Mouse (Mus musculus): ENCODE data around the gene 4930590J08Rik. TPM values are rescaled to one million over a fixed set of nuclear protein-coding genes. Genes with fewer than 3 reads are reported as not detected.
"Not testable (repeated sequence)": the region's sequence is repeated elsewhere in the genome, so short reads cannot be mapped to it uniquely, and the experiment has no call there.

Gene 4930590J08Rik
- polyA plus RNA-seq, 1 experiment from 2014 or later: 0.35 TPM

DNA sequence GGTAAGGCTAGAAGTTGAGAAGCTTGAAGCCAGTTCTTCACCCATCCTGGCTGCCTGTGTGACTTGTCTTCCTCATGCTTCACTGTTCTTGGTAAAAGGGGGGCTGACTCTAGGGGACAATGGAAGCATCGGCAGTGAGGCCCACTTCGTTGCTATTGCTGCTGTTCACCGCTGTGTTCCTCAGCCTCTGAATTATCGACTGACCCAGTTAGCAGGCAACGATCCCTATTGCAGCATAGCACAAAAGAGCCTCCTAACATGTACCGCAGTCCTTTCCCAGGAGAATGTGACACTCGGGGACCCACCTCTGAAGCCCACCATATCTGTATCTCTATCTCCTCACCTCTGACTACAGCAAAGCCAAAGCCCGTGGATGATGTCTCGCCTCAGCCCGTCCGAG, 15.1 kb downstream of the 4930590J08Rik start:
- H3K36me3 ChIP-seq (replicated peaks; ENCODE audit: control insufficient read depth, insufficient read depth, low read depth, low read length): no peaks in the 10 kb centered on the region
- no peaks in the 10 kb centered on the region for H3K4me1 ChIP-seq (ENCODE audit: control insufficient read depth, insufficient read depth, low read length)
- no peak overlapping the region for H3K27ac ChIP-seq (replicated peaks; ENCODE audit: low read depth, low read length)
- no peak overlapping the region for H3K4me2 ChIP-seq (ENCODE audit: low read depth, low read length)
- no peaks in the 10 kb centered on the region for H3K9me3 ChIP-seq (replicated peaks; ENCODE audit: control insufficient read depth, low read length)
- H3K27me3 ChIP-seq (ENCODE audit: control insufficient read depth, insufficient read depth, low read length): no peaks in the 10 kb centered on the region
- H3K9ac ChIP-seq (replicated peaks; ENCODE audit: low read length): no peak overlapping the region
- H3K4me3 ChIP-seq (ENCODE audit: low read depth, low read length): no peak overlapping the region
- no peak for DNase-seq (ENCODE audit: low spot score)
- 79% methylated on average over 11 of the region's 11 CpGs for WGBS
- ATAC-seq (replicated peaks; ENCODE audit: insufficient number of reproducible peaks, low FRiP score, low TSS enrichment, low read depth): no peak

DNA sequence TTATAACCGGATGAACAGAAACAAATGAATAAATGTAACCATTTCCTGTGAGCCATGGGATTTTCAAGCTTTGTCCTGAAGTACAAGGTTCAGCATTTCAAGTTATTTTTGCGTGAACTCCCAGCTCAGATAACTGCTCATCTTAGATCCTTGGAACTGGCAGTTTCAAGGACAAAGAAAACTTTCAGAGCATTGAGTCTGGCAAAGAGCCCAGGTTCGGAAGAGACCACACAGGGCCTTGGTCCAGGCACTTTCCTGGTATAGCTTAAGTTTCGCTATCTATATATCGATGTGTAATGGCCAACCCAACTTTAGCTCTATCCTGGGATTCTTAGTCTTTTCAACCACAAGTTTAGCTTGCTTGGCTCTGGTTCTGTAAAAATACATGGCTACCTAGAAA, 28.6 kb downstream of the 4930590J08Rik start:
- no peaks in the 10 kb centered on the region for H3K36me3 ChIP-seq (replicated peaks; ENCODE audit: control insufficient read depth, insufficient read depth, low read depth, low read length)
- no peak overlapping the region for H3K4me2 ChIP-seq (ENCODE audit: low read depth, low read length)
- H3K27ac ChIP-seq (replicated peaks; ENCODE audit: low read depth, low read length): no peak overlapping the region
- 89% methylated on average over 5 of the region's 5 CpGs for WGBS
- H3K4me3 ChIP-seq (ENCODE audit: low read depth, low read length): no peak overlapping the region
- H3K9ac ChIP-seq (replicated peaks; ENCODE audit: low read length): no peak overlapping the region
- H3K27me3 ChIP-seq (ENCODE audit: control insufficient read depth, insufficient read depth, low read length): no peaks in the 10 kb centered on the region
- ATAC-seq (replicated peaks; ENCODE audit: insufficient number of reproducible peaks, low FRiP score, low TSS enrichment, low read depth): no peak
- DNase-seq (ENCODE audit: low spot score): no peak
- H3K9me3 ChIP-seq (replicated peaks; ENCODE audit: control insufficient read depth, low read length): no peaks in the 10 kb centered on the region
- no peaks in the 10 kb centered on the region for H3K4me1 ChIP-seq (ENCODE audit: control insufficient read depth, insufficient read depth, low read length)

- Histone ChIP-seq H3K4me2 (ENCODE audit: low read depth, low read length) (no peak overlapping the region), H3K9ac (replicated peaks; ENCODE audit: low read length) (no peak overlapping the region), H3K4me1 (ENCODE audit: control insufficient read depth, insufficient read depth, low read length) (peaks cover 3% of the 10 kb centered on the region; the same call in 1 of the 2 replicates), H3K27me3 (ENCODE audit: control insufficient read depth, insufficient read depth, low read length) (no peaks in the 10 kb centered on the region), H3K9me3 (replicated peaks; ENCODE audit: control insufficient read depth, low read length) (no peaks in the 10 kb centered on the region), H3K27ac (replicated peaks; ENCODE audit: low read depth, low read length) (no peak overlapping the region), H3K36me3 (replicated peaks; ENCODE audit: control insufficient read depth, insufficient read depth, low read depth, low read length) (no peaks in the 10 kb centered on the region), H3K4me3 (ENCODE audit: low read depth, low read length) (no peak overlapping the region)
- DNase-seq (ENCODE audit: low spot score) (no peak), ATAC-seq (replicated peaks; ENCODE audit: insufficient number of reproducible peaks, low FRiP score, low TSS enrichment, low read depth) (no peak)
- WGBS: 54% methylated on average over 4 of the region's 4 CpGs
Observed at GRCm38 (mm10) chr6:91938491-91938890, 35.9 kb downstream of the 4930590J08Rik start.

- no peaks in the 10 kb centered on the region for H3K9me3 ChIP-seq (replicated peaks; ENCODE audit: control insufficient read depth, low read length)
- H3K4me1 ChIP-seq (ENCODE audit: control insufficient read depth, insufficient read depth, low read length): no peaks in the 10 kb centered on the region
- no peak overlapping the region for H3K4me3 ChIP-seq (ENCODE audit: low read depth, low read length)
- no peak overlapping the region for H3K27ac ChIP-seq (replicated peaks; ENCODE audit: low read depth, low read length)
- 85% methylated on average over 2 of the region's 2 CpGs for WGBS
- no peaks in the 10 kb centered on the region for H3K27me3 ChIP-seq (ENCODE audit: control insufficient read depth, insufficient read depth, low read length)
- H3K36me3 ChIP-seq (replicated peaks; ENCODE audit: control insufficient read depth, insufficient read depth, low read depth, low read length): no peaks in the 10 kb centered on the region
- ATAC-seq (replicated peaks; ENCODE audit: insufficient number of reproducible peaks, low FRiP score, low TSS enrichment, low read depth) (no peak), DNase-seq (ENCODE audit: low spot score) (no peak)
- H3K4me2 ChIP-seq (ENCODE audit: low read depth, low read length): no peak overlapping the region
- H3K9ac ChIP-seq (replicated peaks; ENCODE audit: low read length): no peak overlapping the region
Observed at GRCm38 (mm10) chr6:91948426-91948825, 45.8 kb downstream of the 4930590J08Rik start.

DNA sequence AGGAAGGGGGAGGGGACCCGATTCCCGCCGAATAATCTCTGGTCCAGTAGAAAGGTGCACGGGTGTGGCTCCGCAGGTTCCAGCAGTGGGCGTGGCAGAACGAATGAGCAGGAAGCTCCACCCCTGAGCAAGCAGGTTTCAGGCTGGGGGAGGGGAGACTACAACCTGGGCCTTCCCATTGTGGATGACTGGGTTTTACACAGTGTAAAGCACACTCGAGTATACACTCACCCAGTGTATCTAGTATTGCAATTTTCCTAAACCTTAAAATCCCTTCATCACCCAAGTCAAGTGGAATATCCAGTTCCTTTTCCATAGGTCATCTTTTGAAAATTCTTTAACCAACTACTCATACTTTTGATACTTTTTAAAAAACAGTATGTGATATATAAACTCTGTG, 55.4 kb downstream of the 4930590J08Rik start:
- ATAC-seq (replicated peaks; ENCODE audit: insufficient number of reproducible peaks, low FRiP score, low TSS enrichment, low read depth); H3K9me3 ChIP-seq (replicated peaks; ENCODE audit: control insufficient read depth, low read length); H3K9ac ChIP-seq (replicated peaks; ENCODE audit: low read length); H3K4me2 ChIP-seq (ENCODE audit: low read depth, low read length); H3K4me1 ChIP-seq (ENCODE audit: control insufficient read depth, insufficient read depth, low read length); H3K4me3 ChIP-seq (ENCODE audit: low read depth, low read length); DNase-seq (ENCODE audit: low spot score); H3K27me3 ChIP-seq (ENCODE audit: control insufficient read depth, insufficient read depth, low read length); H3K27ac ChIP-seq (replicated peaks; ENCODE audit: low read depth, low read length); H3K36me3 ChIP-seq (replicated peaks; ENCODE audit: control insufficient read depth, insufficient read depth, low read depth, low read length): not testable (repeated sequence)
- whole genome bisulfite sequencing: 21% methylated on average over 3 of the region's 8 CpGs

DNA sequence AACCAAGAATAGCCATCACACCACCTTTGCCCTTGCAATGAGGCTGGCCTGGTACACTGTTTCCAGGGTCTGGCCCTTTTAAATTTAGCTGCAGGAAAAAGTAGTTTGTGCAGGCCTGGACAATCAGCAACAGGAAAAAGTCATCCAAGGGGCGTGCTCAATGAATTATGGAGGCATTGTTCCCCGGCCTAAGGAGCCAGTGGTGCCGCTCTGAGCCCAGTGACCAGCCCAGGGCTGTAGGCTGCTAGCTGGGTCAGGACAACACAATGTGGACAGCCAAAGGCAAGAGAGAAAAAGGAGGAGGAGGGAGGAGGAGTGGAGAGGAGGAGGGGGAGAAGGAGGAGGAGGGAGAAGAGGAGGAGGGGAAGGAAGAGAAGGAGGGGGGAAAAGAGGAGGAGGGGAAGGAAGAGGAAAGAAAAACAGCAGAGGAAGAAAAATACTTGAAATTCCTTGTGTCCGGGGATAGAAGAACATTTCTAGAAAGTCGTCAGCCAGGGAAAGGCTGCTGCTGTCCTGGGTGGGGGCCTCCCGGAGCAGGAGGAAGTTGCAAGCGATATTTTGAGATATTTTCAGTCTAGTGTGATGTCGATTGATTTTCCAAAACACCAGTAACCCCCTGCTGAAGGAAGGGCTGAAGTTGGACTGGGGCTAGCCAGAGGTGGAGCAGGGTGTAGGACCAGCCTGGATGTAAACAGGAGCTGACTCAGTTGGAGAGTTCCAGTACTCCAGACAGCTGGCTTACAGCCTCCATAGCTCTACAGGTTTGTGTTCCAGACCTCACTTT, 57.6 kb downstream of the 4930590J08Rik start:
- H3K27me3 ChIP-seq (ENCODE audit: control insufficient read depth, insufficient read depth, low read length): no peaks in the 10 kb centered on the region
- no peak overlapping the region for H3K4me2 ChIP-seq (ENCODE audit: low read depth, low read length)
- ATAC-seq (replicated peaks; ENCODE audit: insufficient number of reproducible peaks, low FRiP score, low TSS enrichment, low read depth): 0 out of 2 replicates have a peak, but pooled peaks have one; percentile 18
- no peak overlapping the region for H3K9ac ChIP-seq (replicated peaks; ENCODE audit: low read length)
- DNase-seq (ENCODE audit: low spot score): no peak
- 41% methylated on average over 8 of the region's 8 CpGs for WGBS
- no peak overlapping the region for H3K27ac ChIP-seq (replicated peaks; ENCODE audit: low read depth, low read length)
- no peak overlapping the region for H3K4me3 ChIP-seq (ENCODE audit: low read depth, low read length)
- H3K4me1 ChIP-seq (ENCODE audit: control insufficient read depth, insufficient read depth, low read length): no peaks in the 10 kb centered on the region
- H3K36me3 ChIP-seq (replicated peaks; ENCODE audit: control insufficient read depth, insufficient read depth, low read depth, low read length): no peaks in the 10 kb centered on the region
- no peaks in the 10 kb centered on the region for H3K9me3 ChIP-seq (replicated peaks; ENCODE audit: control insufficient read depth, low read length)

GRCm38 (mm10) chr6:91963429-91963828, 60.8 kb downstream of the 4930590J08Rik start:
- DNase-seq (ENCODE audit: low spot score) (no peak), ATAC-seq (replicated peaks; ENCODE audit: insufficient number of reproducible peaks, low FRiP score, low TSS enrichment, low read depth) (no peak)
- Histone ChIP-seq H3K9ac (replicated peaks; ENCODE audit: low read length) (no peak overlapping the region), H3K9me3 (replicated peaks; ENCODE audit: control insufficient read depth, low read length) (no peaks in the 10 kb centered on the region), H3K36me3 (replicated peaks; ENCODE audit: control insufficient read depth, insufficient read depth, low read depth, low read length) (no peaks in the 10 kb centered on the region), H3K27ac (replicated peaks; ENCODE audit: low read depth, low read length) (no peak overlapping the region), H3K27me3 (ENCODE audit: control insufficient read depth, insufficient read depth, low read length) (no peaks in the 10 kb centered on the region), H3K4me3 (ENCODE audit: low read depth, low read length) (no peak overlapping the region), H3K4me1 (ENCODE audit: control insufficient read depth, insufficient read depth, low read length) (no peaks in the 10 kb centered on the region), H3K4me2 (ENCODE audit: low read depth, low read length) (no peak overlapping the region)
- 46% methylated on average over 4 of the region's 4 CpGs for WGBS

DNA sequence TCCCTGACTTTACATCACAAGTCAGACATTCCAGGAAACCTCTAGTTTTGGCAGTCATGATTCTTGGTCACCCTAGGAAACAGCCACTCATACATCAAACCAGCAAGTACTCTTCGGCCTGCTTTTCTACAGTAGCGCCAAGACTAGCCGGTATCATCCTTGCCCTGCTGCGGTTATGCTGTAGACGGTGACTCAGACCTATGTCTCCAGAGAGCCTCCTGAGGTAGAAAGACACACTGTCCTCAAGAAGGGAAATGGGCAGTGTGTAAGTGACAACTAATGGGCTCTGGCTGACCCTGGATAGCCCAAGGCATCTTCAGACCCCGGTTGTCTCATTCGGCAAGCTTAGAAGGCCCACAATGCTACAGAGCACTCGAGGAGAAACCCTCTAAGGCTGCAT, 62.5 kb downstream of the 4930590J08Rik start:
- no peak for ATAC-seq (replicated peaks; ENCODE audit: insufficient number of reproducible peaks, low FRiP score, low TSS enrichment, low read depth)
- Histone ChIP-seq H3K27ac (replicated peaks; ENCODE audit: low read depth, low read length) (no peak overlapping the region), H3K9me3 (replicated peaks; ENCODE audit: control insufficient read depth, low read length) (no peaks in the 10 kb centered on the region), H3K4me2 (ENCODE audit: low read depth, low read length) (no peak overlapping the region), H3K27me3 (ENCODE audit: control insufficient read depth, insufficient read depth, low read length) (no peaks in the 10 kb centered on the region), H3K4me3 (ENCODE audit: low read depth, low read length) (no peak overlapping the region), H3K9ac (replicated peaks; ENCODE audit: low read length) (no peak overlapping the region), H3K4me1 (ENCODE audit: control insufficient read depth, insufficient read depth, low read length) (no peaks in the 10 kb centered on the region), H3K36me3 (replicated peaks; ENCODE audit: control insufficient read depth, insufficient read depth, low read depth, low read length) (no peaks in the 10 kb centered on the region)
- no peak for DNase-seq (ENCODE audit: low spot score)
- 87% methylated on average over 8 of the region's 8 CpGs for WGBS

Measured in embryonic facial prominence, embryonic 11.5 days (tissue).